Mouse (Mus musculus): ENCODE data around the gene Zfp942. TPM values are rescaled to one million over a fixed set of nuclear protein-coding genes. Genes with fewer than 3 reads are reported as not detected.
"Not testable (repeated sequence)": the region's sequence is repeated elsewhere in the genome, so short reads cannot be mapped to it uniquely, and the experiment has no call there.

Zfp942 gene
- polyA plus RNA-seq (2016; fragmentation: Nextera tagmentation; extraction: Ambion mirVana), result 22.5 and 25.3 TPM in 2 replicates

DNA sequence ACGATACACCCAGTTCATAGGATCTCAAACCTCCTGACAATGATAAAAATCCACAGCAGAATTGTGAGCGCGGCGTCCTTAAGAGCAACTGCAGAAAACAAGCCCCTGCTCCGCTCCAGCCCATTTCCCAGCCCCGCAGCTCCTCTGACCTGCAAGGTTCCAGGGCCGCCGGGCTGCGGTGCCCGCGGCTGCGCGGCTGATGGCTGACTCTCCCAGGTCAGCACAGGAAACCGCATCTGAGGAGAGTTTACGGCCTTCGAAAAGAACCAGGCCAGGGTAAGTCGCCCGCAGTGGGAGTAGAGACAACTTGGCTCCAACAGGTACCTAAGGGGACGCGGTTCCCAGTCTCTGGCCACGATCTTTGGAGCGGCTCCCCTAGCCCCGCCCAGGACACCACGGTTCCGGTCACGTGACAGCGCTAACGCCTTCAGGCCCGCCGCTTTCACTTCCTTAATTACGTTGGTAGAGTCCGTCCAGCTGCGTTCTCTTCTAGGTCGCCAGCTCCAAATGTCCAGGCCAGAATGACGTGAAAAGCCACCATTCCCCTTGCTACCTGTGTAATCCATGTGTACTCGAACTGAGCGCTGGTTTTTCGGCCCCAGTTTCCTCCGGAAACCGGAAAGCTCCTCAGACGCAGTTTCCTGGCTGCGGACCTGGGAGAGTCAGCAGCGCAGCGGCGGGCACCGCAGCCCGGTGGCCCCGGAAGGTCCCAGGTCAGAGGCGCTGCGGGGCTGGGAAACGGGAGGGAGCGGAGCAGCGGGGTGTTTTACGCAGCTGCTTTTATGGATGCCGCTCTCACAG lies at the start of gene Zfp942, which contains the start of gene Zfp943:
Gene Zfp942 (minus strand): TSS at position 358 of the 801 bp plus-strand sequence.
Gene Zfp943 (plus strand): TSS at position 446 of the 801 bp plus-strand sequence.
- not testable (repeated sequence) for H3K36me3 ChIP-seq; H3K27me3 ChIP-seq (ENCODE audit: low read depth, poor library complexity, severe bottlenecking); H3K9me3 ChIP-seq (replicated peaks); H3K4me1 ChIP-seq
- WGBS, result under 1% methylated on average over 43 of the region's 55 CpGs
- DNase-seq (ENCODE audit: low spot score), result peak; percentile 77
- Histone ChIP-seq H3K4me3 (peak within 1 kb of the TSS; percentile 66), H3K27ac (peak within 1 kb of the TSS; percentile 85)

DNA sequence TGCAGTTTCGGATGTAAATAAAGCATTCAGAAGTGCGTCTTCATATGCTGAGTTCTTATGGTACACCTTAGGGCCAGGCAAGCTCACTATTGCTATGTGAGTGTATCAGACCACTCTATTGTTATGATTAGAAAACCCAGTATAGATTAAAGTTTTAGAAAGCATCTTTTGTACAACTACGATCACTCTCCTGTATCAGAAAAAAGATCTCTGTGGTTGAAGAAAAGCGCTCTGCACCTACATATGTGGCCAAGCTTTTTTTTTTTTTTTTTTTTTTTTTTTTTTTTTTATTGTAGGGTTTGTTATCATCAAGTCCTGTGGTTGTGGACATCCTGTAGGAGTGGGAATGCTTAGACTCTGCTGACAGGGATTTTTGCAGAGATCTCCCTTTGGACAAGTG lies 1.0 kb upstream of the Zfp942 start:
- no peak overlapping the region for H3K27ac ChIP-seq
- DNase-seq (ENCODE audit: low spot score), result no peak
- H3K9me3 ChIP-seq (replicated peaks), result no peaks in the 10 kb centered on the region
- no peaks in the 10 kb centered on the region for H3K27me3 ChIP-seq (ENCODE audit: low read depth, poor library complexity, severe bottlenecking)
- peaks cover 6% of the 10 kb centered on the region for H3K4me1 ChIP-seq
- H3K36me3 ChIP-seq, result peaks cover 10% of the 10 kb centered on the region
- H3K4me3 ChIP-seq, result peak overlapping the region; percentile 66
- 70% methylated on average over 4 of the region's 4 CpGs for WGBS

DNA sequence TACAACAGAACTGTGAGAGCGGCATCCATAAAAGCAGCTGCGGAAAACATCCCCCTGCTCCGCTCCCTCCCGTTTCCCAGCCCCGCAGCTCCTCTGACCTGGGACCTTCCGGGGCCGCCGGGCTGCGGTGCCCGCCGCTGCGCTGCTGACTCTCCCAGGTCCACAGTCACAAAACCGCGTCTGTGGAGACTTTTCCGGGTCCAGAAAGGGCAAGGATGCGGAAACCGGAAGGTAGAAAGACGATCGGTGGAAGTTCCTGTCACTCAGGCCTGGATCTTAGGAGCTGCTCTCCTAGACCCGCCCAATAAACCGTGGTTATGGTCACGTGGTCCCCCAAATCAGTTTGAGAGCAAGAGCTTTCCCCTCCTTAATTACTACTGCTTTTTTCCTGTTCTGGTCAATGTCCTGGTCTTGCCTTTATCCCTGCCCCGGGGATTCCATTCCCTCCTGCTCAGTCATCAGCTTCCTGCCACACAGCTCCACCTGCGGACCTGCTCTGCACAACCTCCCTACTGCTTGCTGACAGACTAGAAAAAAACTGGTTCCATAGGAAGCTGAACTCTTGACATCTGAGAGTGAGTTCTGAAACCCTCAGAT lies 52.7 kb downstream of the Zfp942 start, which contains the start of gene Zfp995:
Gene Zfp995 (minus strand): TSS at position 471 of the 597 bp plus-strand sequence.
- not testable (repeated sequence) for H3K36me3 ChIP-seq; H3K4me1 ChIP-seq; H3K9me3 ChIP-seq (replicated peaks); H3K27me3 ChIP-seq (ENCODE audit: low read depth, poor library complexity, severe bottlenecking)
- peak; percentile 61 for DNase-seq (ENCODE audit: low spot score)
- Histone ChIP-seq H3K27ac (peak within 1 kb of the TSS; percentile 80), H3K4me3 (peak within 1 kb of the TSS; percentile 62)
- WGBS, result under 1% methylated on average over 24 of the region's 24 CpGs

GRCm38 (mm10) chr17:21909039-21909438 lies 53.2 kb downstream of the Zfp942 start:
- Histone ChIP-seq H3K9me3 (replicated peaks) (no peaks in the 10 kb centered on the region), H3K27ac (peak overlapping the region; percentile 80), H3K36me3 (no peaks in the 10 kb centered on the region), H3K4me1 (no peaks in the 10 kb centered on the region; the same call in 1 of the 2 replicates), H3K27me3 (ENCODE audit: low read depth, poor library complexity, severe bottlenecking) (no peaks in the 10 kb centered on the region), H3K4me3 (peak overlapping the region; percentile 62)
- WGBS, result 9% methylated on average over 3 of the region's 3 CpGs
- peak; percentile 32 for DNase-seq (ENCODE audit: low spot score)

Other genes with a start within 250 kb of the Zfp942 start
- 5.0 and 8.6 TPM in 2 replicates for gene Zfp229, start 231.7 kb downstream of the Zfp942 start, polyA plus RNA-seq (2016; fragmentation: Nextera tagmentation; extraction: Ambion mirVana)
- 5.9 and 7.1 TPM in 2 replicates for gene Zfp820, start 116.7 kb downstream of the Zfp942 start, polyA plus RNA-seq (2016; fragmentation: Nextera tagmentation; extraction: Ambion mirVana)
- gene Zfp995, start 52.5 kb downstream of the Zfp942 start, polyA plus RNA-seq (2016; fragmentation: Nextera tagmentation; extraction: Ambion mirVana), result 4.0 and 6.0 TPM in 2 replicates
- 11.6 and 15.5 TPM in 2 replicates for gene Zfp943, start 88 bp upstream of the Zfp942 start, polyA plus RNA-seq (2016; fragmentation: Nextera tagmentation; extraction: Ambion mirVana)
- 1.2 and 1.6 TPM in 2 replicates for gene Zfp947, start 203.7 kb upstream of the Zfp942 start, polyA plus RNA-seq (2016; fragmentation: Nextera tagmentation; extraction: Ambion mirVana)